Mouse (Mus musculus) bone marrow, adult 2 months (tissue): Measurements from ENCODE around the gene Sh2b3.

Experiments used
- CTCF ChIP-seq: fragments of 200-500 bp; IDR thresholded peaks from 2 replicates; pipeline ENCODE4 v1.5.1; 2011; ENCODE audit warnings: low read length, control low read depth; ENCODE audit not compliant: control insufficient read depth, insufficient read depth
- POLR2A ChIP-seq: fragments of 200-500 bp; IDR thresholded peaks from 2 replicates; pipeline ENCODE4 v1.6.1; 2011; ENCODE audit warnings: low read depth, mild to moderate bottlenecking, control low read depth, low read length, borderline replicate concordance; ENCODE audit not compliant: control insufficient read depth

DNA sequence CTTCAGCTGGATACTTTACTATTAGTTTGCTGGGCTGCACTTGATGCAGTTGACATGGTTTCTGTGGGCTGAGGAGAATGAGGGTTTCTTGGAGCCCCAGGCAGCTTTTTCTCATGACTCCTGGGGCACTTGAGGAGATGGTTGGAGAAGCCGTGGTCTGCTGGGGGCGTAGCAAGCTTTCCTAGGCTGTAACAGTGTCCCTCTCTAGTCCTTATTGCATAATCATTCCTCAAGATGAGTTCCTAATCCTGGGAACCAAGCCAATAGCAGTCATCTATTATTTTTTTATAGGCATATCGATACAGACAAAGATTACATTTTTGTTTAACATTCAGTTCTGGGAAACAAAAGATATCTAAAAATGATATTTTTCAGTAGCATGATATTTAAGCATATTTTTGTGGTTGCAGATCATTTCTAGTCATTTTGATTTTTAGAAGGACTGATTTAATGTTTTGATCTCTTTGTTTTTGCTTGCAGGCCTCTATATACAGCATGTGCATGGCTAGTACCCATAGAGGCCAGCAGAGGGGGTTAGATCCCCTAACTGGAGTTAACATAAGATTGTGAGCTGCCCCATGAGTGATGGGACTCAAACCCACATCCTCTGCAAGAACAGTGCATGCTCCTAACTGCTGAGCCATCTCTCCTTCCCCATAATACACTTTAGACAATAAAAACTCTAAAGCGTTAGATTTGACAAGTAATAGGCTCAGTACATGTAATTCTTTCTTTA lies 71.2 kb downstream of the Sh2b3 start:
- TF ChIP-seq POLR2A (no peak), CTCF (no peak)
